12 mouse cellular contexts compared by ENCODE assay signal in genomic region chr9:41600778-41601177, GRCm38 (mm10).
DNase-seq lines count a peak whose midpoint lies in the region; ATAC-seq and TF ChIP-seq lines count a peak whose summit lies in the region.
"Had no signal": no experiment of that assay in that cellular context is flagged by ENCODE, and none has a peak within 500 bp of the region (broad histone marks: within the 10 kb centered on the region; RNA-seq: fewer than 3 reads in every experiment).

No protein-coding gene starts in this region.

- no peaks in the 10 kb centered on the region for H3K9me3 ChIP-seq in lung, embryonic 16.5 days (ENCODE audit: control insufficient read depth, low read length)
- H3K9me3 ChIP-seq in hindbrain, postnatal 0 days (ENCODE audit: low read length), result no peaks in the 10 kb centered on the region
- no peaks in the 10 kb centered on the region for H3K9me3 ChIP-seq in stomach, embryonic 16.5 days (replicated peaks; ENCODE audit: control insufficient read depth, low read length)
- H3K9me3 ChIP-seq: liver, embryonic 15.5 days had no signal

- H3K4me2 ChIP-seq in lung, embryonic 16.5 days (ENCODE audit: low read depth, low read length), result no peak overlapping the region
- no peak overlapping the region for H3K4me2 ChIP-seq in hindbrain, postnatal 0 days (ENCODE audit: low read depth, low read length)
- H3K4me2 ChIP-seq in stomach, embryonic 16.5 days (ENCODE audit: low read depth, low read length), result no peak overlapping the region
- H3K4me2 ChIP-seq: liver, embryonic 15.5 days had no signal

- peak; percentile 27 to 31 for DNase-seq in cerebellum, postnatal 10 days
- DNase-seq in cerebellum, adult 11 months, result no peak
- DNase-seq in lung, adult 18-20 months, result no peak
- DNase-seq in hindbrain, postnatal 0 days (ENCODE audit: low spot score), result no peak
- no peak for DNase-seq in adrenal gland, postnatal 36 days
- DNase-seq in left cerebral cortex, adult 8-10 months (ENCODE audit: low spot score in 2 of 2), result no peak
- DNase-seq: adrenal gland, adult 2 months; cerebellum, adult 8-10 months had no signal

- H3K9ac ChIP-seq in lung, embryonic 16.5 days (ENCODE audit: low read length), result no peak overlapping the region
- no peak overlapping the region for H3K9ac ChIP-seq in hindbrain, postnatal 0 days (replicated peaks; ENCODE audit: low read length)
- 0 out of 2 replicates have a peak overlapping the region, but pooled peaks have one; percentile 4 for H3K9ac ChIP-seq in stomach, embryonic 16.5 days (ENCODE audit: low read length)
- H3K9ac ChIP-seq: liver, embryonic 15.5 days had no signal

- H3K36me3 ChIP-seq in lung, embryonic 16.5 days (ENCODE audit: control insufficient read depth, insufficient read depth, low read length), result no peaks in the 10 kb centered on the region
- no peaks in the 10 kb centered on the region for H3K36me3 ChIP-seq in hindbrain, postnatal 0 days (ENCODE audit: insufficient read depth, low read length)
- no peaks in the 10 kb centered on the region for H3K36me3 ChIP-seq in stomach, embryonic 16.5 days (ENCODE audit: control insufficient read depth, insufficient read depth, low read length)
- H3K36me3 ChIP-seq: liver, embryonic 15.5 days had no signal

- no peak for TF ChIP-seq CTCF in hindbrain, postnatal 0 days (IDR thresholded peaks at IDR 0.05; ENCODE audit: low read depth)

- no peak overlapping the region for H3K27ac ChIP-seq in lung, embryonic 16.5 days (ENCODE audit: low read length)
- H3K27ac ChIP-seq in hindbrain, postnatal 0 days, result peak overlapping the region; percentile 69
- no peak overlapping the region for H3K27ac ChIP-seq in stomach, embryonic 16.5 days (ENCODE audit: low read length)
- H3K27ac ChIP-seq: liver, embryonic 15.5 days had no signal

- H3K27me3 ChIP-seq in lung, embryonic 16.5 days (ENCODE audit: control insufficient read depth, insufficient read depth, low read depth, low read length), result no peaks in the 10 kb centered on the region
- no peaks in the 10 kb centered on the region for H3K27me3 ChIP-seq in hindbrain, postnatal 0 days (ENCODE audit: insufficient read depth, low read length)
- H3K27me3 ChIP-seq in stomach, embryonic 16.5 days (ENCODE audit: control insufficient read depth, insufficient read depth, low read length), result no peaks in the 10 kb centered on the region
- H3K27me3 ChIP-seq: liver, embryonic 15.5 days had no signal

- H3K4me1 ChIP-seq in lung, embryonic 16.5 days (replicated peaks; ENCODE audit: control insufficient read depth, insufficient read depth, low read length), result peaks cover 7% of the 10 kb centered on the region; the same call in 1 of the 2 replicates
- H3K4me1 ChIP-seq in hindbrain, postnatal 0 days (ENCODE audit: insufficient read depth, low read length), result peaks cover 17% of the 10 kb centered on the region
- peaks cover 8% of the 10 kb centered on the region; the same call in 1 of the 2 replicates for H3K4me1 ChIP-seq in stomach, embryonic 16.5 days (ENCODE audit: control insufficient read depth, insufficient read depth, low read length)
- H3K4me1 ChIP-seq: liver, embryonic 15.5 days had no signal

- H3K4me3 ChIP-seq in lung, embryonic 16.5 days (ENCODE audit: low read length), result no peak overlapping the region
- H3K4me3 ChIP-seq in hindbrain, postnatal 0 days (ENCODE audit: low read length), result no peak overlapping the region
- no peak overlapping the region for H3K4me3 ChIP-seq in stomach, embryonic 16.5 days (replicated peaks; ENCODE audit: low read length)
- H3K4me3 ChIP-seq: erythroblast, embryonic 14.5 days; liver, embryonic 15.5 days had no signal

- 13% methylated on average over 3 of the region's 3 CpGs for WGBS in lung, embryonic 16.5 days
- 17% methylated on average over 3 of the region's 3 CpGs for WGBS in hindbrain, postnatal 0 days
- 29% methylated on average over 3 of the region's 3 CpGs for WGBS in stomach, embryonic 16.5 days

- peak; percentile 12; the same call in 1 of the 2 replicates for ATAC-seq in lung, embryonic 16.5 days (ENCODE audit: low read depth)
- peak; percentile 77 for ATAC-seq in hindbrain, postnatal 0 days
- no peak for ATAC-seq in stomach, embryonic 16.5 days (ENCODE audit: insufficient read depth, low FRiP score)

Comparison
In these comparisons a context has a peak if more than half of its experiments do, and no peak if none do; other contexts are left out.
1. DNase-seq: peak in cerebellum, postnatal 10 days (2 of 2); none in cerebellum, adult 11 months (single experiment), lung, adult 18-20 months (0 of 2), hindbrain, postnatal 0 days (single experiment), adrenal gland, postnatal 36 days (0 of 2) and left cerebral cortex, adult 8-10 months (0 of 2).